Mouse (Mus musculus) hematopoietic stem cell, adult 5-6 weeks (primary cell): Measurements from ENCODE around the gene Postn. TPM values are rescaled to one million over a fixed set of nuclear protein-coding genes. Genes with fewer than 3 reads are reported as not detected.

Source experiments
- ATAC-seq, 2 experiments: fragments of 125-278 bp in 1 of 2; replicated peaks in 1 of 2; 2 replicates each; pipeline ENCODE4 v1.8.0; 2016 to 2017; ENCODE audit warnings: inconsistent platforms in 2 of 2, mild to moderate bottlenecking in 2 of 2, moderate number of reproducible peaks in 2 of 2, low read depth in 1 of 2, moderate TSS enrichment in 1 of 2; ENCODE audit not compliant: low FRiP score in 2 of 2, poor library complexity in 2 of 2, severe bottlenecking in 2 of 2, insufficient read depth in 1 of 2, low TSS enrichment in 1 of 2
- total RNA-seq: library from RNA; stranded (forward); fragments of 172-1452, 232-1000 nt; gene quantifications from 2 replicates; pipeline ENCODE4 v1.2.3, GENCODE M21; 2017

Gene Postn
- total RNA-seq: 11.6 and 15.8 TPM in 2 replicates

DNA sequence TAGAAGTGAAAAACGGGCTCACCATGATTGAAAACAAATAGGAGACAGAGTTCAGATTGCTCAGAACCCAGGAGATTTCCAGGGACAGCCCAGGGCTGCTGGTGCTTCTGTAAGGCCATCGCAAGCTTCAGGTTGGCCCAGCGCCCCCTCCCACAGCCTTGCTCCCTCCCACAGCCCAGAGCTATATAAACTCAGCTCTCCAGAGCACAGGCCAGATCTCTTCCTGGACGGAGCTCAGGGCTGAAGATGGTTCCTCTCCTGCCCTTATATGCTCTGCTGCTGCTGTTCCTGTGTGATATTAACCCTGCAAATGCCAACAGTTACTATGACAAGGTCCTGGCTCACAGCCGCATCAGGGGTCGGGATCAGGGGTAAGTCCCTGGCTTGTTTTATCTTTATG lies at the start of gene Postn:
Postn (plus strand) TSS at position 213 of the 400 bp plus-strand sequence.
- ATAC-seq: peak; percentile 22 to 33; a peak in 1 of 4 replicates

DNA sequence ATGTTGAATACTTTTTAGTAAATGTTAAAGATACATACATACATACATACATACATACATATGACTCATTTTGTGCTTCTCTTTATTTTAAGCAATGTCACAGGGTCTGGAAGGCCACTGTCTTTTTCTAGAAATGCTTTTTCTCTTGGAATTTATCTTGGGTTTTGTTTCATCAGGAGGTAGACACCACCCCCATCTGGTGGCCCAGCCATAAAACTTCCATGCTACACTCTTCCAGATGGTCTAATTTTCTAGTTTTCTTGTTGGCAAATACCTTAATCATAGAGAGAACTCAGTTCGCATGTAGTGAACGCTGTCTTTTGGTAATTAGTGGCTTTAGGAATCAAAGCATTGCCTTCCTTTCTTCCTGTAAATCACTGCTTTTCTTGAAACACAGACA lies 46.9 kb upstream of the Postn start:
- ATAC-seq: no peak

DNA sequence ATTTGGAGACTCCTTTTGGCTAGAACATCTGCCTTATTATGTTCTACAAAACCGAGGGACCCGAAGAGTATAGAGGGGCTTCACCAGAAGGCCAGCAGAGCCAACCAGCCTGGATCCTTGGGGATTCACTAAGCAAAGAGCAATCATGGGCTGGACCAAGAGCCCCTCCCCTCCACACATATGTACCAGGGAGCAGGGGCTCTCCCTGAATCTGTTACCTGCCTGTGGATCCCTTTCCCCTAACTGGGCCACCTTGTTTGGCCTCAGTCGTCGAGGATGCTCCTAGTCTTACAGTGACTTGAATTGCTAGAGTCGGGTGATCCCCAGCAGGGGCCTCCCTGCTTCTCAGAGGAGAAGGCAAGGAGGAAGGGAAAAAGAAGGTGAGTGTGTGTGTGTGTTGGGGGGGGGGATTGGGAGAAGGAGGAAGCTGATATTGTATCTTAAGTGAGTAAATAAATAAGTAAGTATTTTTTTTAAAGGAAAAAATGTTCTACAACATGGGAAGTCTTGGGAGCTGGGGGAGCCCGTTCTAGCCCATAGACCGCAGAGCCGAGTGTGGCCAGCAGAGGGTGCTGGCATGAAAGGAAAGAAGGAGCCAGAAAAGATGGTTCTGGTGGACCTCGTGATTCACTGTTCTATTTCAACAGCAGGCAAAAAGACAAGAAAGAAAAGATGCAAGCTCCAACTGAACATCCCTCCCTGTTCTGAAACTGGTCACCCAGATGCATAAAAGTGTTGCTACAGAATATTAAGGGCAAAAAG lies 7.8 kb upstream of the Postn start:
- peak; percentile 78 to 90 for ATAC-seq

DNA sequence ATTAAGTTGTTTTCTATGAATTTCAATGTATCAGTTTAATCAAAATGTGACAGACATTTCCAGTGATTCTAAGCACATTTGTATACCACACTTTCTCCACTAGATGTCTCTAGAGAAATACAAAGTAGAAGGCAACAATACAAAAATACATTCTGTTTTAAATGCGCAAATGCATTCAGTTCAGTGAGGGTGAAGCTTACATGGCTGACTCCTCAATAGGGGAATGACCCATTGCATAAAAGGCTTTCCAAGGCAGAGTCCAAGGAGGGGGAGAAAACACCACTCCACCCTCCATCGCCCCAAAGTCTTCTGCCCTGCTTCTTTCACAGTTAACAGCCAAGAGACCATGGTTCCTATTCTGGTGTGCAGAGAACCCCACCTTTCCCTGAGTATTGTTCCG lies 3.3 kb upstream of the Postn start:
- peak in 1 of 2 experiments; percentile 52; a peak in 2 of 4 replicates for ATAC-seq

DNA sequence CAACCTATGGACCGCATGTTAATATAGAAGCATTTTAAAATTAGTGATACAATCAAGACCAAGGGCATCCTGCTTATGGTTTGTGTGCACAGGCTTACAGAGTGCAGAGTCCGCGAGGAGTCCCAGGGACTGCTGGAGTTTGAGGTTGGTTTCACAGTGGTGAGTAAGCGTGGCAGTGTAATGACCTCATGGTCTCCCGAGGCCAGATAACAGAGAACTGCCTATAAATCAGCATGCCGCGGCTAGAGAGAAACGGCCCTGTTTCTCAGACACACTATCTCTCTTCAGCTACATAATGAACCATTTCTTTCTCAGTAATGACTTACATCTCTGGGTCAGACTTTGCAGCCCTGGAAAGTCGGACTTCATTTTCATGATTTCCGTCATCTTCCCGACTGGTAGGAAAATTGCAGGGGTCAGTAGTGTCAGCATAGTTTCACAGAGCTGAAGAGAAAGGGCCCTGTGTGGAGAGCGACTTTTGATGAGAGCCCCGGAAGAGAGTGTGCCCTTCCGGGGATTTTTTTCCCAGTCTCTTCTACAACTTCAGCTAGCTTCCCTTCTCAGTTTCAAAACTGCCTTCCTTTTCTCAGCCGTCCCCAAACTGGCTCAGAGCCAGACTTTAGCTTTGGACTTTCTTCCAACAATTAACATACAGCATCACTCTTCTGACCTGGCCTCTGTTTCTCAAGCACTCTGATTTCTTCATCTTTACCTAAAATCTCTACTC lies 2.3 kb upstream of the Postn start:
- ATAC-seq: peak; percentile 68 to 75

DNA sequence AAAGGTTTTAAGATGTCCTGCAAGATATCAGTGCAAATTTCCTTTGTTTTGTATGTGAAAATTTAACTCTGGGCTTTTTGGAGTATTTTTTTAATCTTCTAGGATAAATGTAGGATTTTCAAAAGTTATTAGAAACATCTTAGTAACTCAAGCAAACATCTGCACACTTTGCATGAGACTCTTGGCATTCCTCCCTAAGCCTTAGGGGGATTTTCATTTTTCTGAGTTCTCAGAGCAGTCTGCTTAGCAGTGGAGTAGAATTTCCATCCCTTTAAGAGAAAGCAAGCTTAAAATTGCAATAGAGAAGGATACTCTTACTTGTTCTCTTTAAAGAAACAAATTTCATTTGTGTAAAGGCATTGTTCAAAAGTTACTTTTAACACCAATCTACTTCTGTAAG lies 747 bp downstream of the Postn start:
- no peak for ATAC-seq

DNA sequence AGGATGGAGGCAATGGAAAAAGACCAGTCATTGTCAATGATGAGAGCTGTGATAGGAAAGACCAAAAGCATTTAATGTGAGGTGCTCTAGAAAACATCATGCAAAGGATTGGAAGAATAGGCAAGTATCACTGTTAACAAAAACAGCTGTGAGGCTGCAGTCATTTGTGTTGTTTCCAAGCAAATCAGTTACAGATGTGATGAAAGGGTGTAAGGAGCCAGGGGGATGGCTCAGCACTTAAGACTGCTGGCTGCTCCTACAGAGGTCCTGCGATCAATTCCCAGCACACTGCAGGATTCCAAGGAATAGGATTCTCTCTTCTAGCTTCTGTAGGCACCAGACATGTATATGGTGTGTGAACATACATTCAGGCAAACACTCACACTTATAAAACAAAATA lies 10.1 kb downstream of the Postn start:
- ATAC-seq: no peak

DNA sequence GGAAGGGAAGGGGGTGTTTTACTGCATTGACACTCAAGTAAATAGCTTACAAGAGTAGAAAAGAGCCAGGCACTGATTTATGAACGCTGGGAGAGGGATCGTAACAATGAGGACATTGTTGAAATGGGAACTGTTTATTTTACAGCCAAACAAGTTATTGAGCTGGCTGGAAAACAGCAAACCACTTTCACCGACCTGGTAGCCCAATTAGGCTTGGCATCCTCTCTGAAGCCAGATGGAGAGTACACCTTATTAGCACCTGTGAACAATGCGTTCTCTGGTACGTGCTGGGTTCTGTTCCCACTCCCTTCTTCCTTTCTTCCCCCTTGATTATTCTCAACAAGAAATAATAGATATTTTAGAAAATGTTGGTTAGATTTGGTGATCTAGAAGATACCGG lies 11.7 kb downstream of the Postn start:
- ATAC-seq: no peak

DNA sequence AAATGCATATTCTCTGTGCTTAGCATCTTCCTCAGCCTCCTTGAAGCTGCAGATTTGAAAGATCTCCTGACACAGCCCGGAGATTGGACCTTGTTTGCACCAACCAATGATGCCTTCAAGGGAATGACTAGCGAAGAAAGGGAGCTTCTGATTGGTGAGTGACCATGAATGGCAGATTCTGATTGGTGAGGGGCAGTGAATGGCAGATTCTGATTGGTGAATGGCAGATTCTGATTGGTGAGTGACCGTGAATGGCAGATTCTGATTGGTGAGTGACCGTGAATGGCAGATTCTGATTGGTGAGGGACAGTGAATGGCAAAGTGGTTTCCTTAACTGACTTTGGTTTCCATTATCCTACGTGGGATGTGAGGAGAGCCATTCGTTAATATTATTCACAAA lies 15.1 kb downstream of the Postn start:
- ATAC-seq: no peak

DNA sequence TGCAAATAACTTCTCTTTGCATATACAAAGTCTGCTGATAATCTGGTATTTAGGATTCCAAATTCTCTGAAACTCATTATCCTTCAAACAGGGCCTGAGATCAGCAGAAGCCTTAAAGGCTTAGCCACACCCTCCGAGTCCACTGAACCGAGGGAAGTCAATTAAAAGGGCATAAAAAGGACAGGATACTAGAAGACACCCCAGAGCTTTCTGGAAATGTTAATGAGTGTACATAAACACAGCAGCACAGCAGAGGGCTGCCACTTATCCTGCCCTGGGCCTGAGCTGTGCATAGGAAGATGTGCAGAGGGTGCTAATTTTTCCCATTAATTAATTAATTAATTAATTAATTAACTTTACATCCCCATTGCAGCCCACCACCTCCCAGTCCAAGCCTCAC lies 16.7 kb downstream of the Postn start:
- ATAC-seq: no peak

DNA sequence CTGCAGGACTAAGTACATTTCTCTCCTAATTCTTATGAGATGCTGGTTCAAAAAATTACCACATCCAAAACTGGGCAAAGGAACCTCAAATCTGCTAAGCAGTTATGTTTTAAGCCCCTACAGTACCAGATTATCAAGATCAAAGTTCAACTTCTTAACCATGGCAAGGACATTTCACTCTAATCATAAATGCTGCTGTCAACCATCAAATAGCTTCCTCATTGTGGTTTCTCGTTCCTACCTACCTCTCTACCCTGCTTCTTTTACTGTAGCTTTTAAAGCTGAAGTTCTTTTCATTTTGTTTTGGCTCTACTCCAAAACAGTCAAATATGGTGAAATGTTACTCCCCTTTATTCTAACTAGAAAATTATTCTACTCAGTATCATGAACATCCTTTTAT lies 17.2 kb downstream of the Postn start:
- ATAC-seq: peak; percentile 66 to 83

DNA sequence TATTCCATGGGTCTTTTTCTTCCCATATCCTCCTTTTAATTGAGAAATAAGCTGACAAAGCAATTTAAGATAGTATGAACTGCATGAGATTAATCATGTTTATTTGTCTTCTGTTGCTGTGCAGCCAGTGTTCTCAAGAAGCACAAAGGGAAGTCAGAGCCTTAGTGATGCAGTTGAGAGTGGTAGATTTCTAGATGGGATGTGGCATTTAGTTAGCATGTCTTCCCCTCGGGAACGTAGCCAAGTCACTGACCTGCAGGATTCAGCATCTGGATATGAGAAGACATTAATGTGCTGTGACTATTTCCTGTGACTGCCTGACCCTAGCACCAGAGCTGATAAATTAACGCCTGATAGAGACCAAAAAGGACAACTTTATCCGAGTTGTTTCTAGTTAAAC lies 19.1 kb downstream of the Postn start:
- ATAC-seq: no peak

DNA sequence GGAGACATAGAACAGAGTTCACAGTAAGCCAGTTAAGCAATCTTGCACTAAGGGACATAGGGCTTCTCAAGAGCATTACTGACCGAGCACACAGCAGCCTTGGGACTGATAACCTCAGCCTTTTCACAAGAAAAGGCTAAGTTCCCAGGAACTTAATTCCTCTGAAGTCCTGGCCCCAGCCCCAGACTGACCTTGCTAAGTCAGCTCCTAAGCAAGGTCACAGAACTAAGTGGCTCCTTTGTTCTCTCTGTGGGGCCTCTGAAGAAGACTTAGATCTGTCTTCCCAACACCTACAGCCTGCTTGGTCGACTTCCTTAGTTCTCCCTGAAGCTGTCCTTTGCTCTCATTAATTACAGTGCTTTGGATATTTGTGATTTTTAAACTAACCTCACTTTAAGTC lies 38.4 kb downstream of the Postn start:
- no peak for ATAC-seq

DNA sequence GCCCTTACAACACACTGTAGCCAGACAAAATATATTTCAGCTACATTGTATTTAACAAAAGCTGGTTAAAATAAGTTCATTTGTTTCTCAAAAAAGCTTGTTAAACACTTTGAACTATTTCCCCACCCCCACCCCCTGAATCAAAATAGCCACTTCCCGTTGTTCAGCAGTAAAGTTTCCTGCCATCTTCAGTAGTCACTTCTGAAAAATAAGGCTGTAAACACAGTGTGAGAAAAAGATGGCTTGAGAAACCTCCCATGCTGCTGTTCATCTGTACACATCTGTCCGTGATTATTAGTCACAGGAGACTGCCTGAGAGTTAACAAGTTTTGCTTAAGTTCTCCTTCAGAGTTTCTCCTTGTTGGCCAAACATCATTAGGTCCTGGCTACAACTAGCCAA lies 39.0 kb downstream of the Postn start:
- peak in 1 of 2 experiments; percentile 32; a peak in 1 of 4 replicates for ATAC-seq

DNA sequence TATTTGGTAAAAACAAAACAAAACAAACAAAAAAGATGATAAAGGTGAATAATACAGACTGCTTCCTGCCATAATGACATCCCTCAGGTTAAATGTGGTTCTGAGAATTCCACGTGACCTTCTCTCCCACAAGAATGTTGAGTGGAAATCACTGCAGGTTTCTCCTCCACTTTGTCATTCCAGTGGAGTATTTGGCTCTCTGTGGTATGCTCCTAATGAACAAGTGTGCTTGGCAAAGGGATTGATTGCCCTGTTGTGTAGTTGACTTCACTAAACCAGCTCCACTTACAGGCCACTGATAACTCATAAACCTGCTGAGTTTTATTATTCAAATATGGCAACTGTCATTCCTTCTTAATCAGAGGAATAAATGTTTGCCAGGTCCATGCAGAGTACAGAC lies 39.7 kb downstream of the Postn start:
- no peak for ATAC-seq

DNA sequence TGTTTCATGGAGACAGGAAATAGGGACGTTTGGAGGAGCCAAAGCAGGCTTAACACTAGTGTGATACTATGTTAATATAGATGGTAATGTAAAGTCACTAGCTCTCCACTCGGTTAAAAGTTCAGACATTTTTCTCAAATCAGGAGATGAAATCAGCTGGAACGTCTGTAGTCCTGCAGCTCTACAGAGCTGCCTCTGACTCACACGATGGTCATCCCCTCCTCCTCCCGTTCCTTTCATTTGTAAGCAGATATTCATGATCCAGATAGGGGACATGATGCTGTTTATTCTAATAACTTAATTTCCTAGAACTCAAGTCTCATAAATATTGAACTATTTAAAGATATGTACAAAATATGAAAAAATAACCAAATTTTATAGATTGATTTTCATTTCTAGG lies 40.8 kb downstream of the Postn start:
- no peak for ATAC-seq

DNA sequence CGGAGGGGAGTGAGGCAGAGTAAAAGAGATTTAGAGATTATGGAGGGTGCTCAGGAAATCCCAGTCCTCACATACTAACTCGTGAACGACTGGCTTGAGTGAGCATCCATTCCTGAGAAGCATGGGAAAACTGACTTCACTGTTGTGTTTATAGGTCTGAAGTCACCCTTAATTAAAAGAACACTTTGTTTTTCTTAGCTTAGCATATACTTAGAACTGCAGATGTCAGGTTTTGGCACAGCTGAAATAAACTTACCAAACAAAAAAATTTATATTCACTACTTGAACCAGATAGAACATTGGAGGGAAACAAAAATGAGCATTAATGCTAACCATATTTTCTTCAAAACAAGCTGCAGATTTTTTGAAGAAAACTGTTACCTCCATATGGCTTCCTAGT lies 42.9 kb downstream of the Postn start:
- ATAC-seq: no peak

DNA sequence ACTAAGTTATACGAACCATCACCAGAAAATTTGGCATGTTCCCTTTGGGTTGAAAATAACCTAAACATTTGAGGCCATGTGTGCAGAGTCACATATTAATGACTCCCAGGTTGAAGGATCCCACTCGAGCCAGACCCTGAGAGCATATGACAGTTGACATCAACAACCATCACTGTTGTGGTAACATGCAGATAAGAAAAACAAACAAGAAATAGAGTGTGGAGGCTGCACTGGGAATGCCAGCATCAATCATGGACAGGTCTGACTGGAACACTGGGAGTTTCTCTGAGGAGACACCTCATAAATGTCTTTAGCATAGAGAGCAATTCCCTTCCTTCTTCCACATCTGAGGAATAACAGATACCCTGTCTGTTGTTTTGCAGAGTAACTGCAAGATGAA lies 45.7 kb downstream of the Postn start:
- no peak for ATAC-seq

DNA sequence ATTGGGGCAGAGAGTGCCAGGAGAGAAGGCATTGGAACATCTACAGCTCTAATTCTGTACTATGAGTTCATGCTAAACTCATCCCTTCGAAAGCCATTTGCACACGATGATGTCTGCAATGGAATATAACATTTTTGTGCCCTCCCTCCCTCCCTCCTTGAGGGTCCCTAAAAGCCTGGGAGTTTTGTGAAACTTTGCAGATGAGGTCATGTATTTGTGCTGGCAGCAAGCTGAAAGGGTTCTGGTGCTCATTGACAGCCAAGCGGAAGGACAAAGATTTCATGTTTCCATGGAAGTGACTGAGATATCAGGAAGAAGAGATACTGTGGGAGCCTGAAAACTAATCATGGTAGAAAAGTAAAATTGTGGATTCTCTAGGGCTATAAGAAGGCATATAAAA lies 50.1 kb downstream of the Postn start:
- no peak for ATAC-seq
